Mouse (Mus musculus): ENCODE results near the gene Ephb2. TPM values are rescaled to one million over a fixed set of nuclear protein-coding genes. Genes with fewer than 3 reads are reported as not detected.

Ephb2 gene
- total RNA-seq, 2 experiments from 2014 or later: 15.2 to 21.4 TPM

GRCm38 (mm10) chr4:136807448-136808009, 28.3 kb downstream of the Ephb2 start:
- DNase-seq (ENCODE audit: low spot score in 2 of 2): no peak
- intact Hi-C loops (cut with DNase I): no loop called here

DNA sequence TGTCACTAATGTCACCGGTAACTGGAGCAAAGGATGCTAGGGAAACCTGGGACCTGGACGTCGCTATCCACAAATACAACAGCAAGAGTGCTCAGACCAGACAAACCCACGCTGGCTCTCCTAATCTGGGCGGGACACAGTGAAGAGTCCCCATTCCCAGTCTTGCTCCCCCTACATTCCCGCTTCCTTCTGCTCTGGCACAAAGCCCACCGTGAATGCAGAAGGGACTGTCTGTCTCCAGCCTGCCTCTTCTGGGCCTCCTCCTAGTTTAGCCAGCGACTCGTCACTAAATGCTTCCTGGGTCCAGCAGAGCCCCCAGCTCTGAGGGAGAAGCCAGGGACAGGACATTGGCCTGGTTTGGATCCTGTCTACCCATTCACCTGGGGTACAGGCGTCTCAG, 29.5 kb downstream of the Ephb2 start:
- no peak for DNase-seq (ENCODE audit: low spot score in 2 of 2)
- intact Hi-C loops (cut with DNase I): no loop called here

DNA sequence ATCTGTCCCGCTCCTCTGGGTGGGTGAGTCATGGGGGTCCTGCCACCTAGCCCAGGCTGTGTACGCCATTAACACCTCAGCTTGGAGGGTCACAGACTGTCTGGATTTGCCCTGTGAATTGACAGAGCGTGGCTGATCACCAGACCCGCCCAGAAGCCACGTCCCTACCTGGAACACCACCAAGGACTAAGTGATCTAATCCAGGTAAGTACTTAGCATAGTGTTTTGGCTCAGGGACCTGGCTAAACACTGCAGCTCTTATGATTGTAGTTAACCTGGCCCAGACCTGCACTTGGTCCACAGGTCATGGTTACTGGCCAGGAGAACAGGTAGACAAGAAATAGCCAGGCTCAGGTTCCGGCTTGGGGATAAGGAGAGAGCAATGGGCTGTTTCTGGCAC, 31.4 kb downstream of the Ephb2 start:
- intact Hi-C loops (cut with DNase I): no loop called here
- DNase-seq (ENCODE audit: low spot score in 2 of 2): no peak

GRCm38 (mm10) chr4:136802446-136802845, 33.3 kb downstream of the Ephb2 start:
- intact Hi-C loops (cut with DNase I): no loop called here
- DNase-seq (ENCODE audit: low spot score in 2 of 2): peak in 1 of 2 experiments; percentile 72

GRCm38 (mm10) chr4:136801944-136802343, 33.8 kb downstream of the Ephb2 start:
- DNase-seq (ENCODE audit: low spot score in 2 of 2): no peak
- intact Hi-C loops (cut with DNase I): no loop called here

DNA sequence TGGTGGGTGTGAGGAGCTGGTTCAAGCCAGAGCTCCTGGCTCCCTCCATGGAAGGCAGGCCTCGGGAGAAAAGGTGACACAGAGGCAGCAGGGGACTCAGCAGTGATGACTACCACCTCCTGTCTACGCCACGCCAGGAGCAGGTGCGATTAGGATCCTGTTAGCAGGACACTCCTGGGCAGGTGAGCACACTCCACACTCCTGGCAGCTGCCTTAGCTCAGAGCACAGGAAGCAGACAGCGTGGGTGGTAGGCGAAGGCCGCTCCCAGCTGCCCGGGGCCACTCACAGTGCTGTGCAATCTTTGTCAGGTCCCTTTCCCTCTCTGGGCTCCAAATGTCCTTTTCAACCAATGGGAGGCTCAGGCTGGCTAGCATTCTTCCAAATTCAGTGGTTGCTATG, 34.3 kb downstream of the Ephb2 start:
- no peak for DNase-seq (ENCODE audit: low spot score in 2 of 2)
- intact Hi-C loops (cut with DNase I): no loop called here

DNA sequence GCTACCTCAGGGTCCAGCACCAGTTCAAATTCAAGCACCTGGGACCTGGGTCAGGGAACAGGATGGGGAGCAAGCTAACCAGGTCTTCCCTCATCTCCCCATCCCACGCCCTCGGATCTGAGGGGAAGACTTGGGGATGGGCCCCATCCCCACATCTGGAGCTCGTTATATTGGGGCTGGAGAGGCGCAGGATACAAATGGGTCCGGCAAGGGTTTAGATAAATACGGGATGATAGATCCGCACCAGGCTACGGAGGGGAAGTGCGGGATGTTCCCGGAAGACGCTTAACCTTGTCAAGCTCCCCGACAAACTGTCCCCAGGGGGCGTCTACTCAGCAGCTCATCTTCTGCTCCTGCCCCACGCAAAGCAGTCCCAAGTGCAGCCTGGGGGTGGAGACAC, 35.4 kb downstream of the Ephb2 start:
- no peak for DNase-seq (ENCODE audit: low spot score in 2 of 2)
- intact Hi-C loops (cut with DNase I): no loop called here

GRCm38 (mm10) chr4:136797677-136798569, 37.9 kb downstream of the Ephb2 start:
- intact Hi-C loops (cut with DNase I): no loop called here
- no peak for DNase-seq (ENCODE audit: low spot score in 2 of 2)

- peak; percentile 71 to 97 for DNase-seq (ENCODE audit: low spot score in 2 of 2)
- intact Hi-C loops (cut with DNase I): loop anchor here (2.0 kb wide), 1 partner anchor 43 kb away; no protein-coding TSS in a partner anchor
These were observed 42.5 kb downstream of the Ephb2 start for GRCm38 (mm10) chr4:136793320-136793719.

DNA sequence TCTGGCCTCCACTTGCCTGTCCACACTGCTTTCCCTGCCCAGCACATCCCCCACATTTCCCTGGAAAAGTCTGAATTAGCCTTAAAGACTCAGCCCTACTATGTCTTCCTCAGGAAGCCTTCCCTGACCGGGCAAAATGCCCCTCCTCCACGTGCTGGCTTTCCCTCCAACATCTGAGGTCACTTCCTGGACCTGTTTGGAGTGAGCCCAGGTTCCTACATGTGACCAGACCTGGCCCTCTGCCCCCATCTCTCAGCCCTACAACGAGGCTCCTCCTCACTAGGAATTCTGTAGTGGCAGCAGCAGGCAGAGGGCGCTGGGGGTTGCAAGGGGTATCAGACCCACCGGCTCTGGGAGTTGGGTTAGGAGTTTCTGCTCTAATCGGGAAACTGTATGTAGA, 46.0 kb downstream of the Ephb2 start:
- intact Hi-C loops (cut with DNase I): no loop called here
- no peak for DNase-seq (ENCODE audit: low spot score in 2 of 2)

- DNase-seq (ENCODE audit: low spot score in 2 of 2): no peak
- intact Hi-C loops (cut with DNase I): loop anchor here (2.0 kb wide), 1 partner anchor 47 kb away; no protein-coding TSS in a partner anchor
These were observed 48.4 kb downstream of the Ephb2 start for GRCm38 (mm10) chr4:136787357-136787756.

DNA sequence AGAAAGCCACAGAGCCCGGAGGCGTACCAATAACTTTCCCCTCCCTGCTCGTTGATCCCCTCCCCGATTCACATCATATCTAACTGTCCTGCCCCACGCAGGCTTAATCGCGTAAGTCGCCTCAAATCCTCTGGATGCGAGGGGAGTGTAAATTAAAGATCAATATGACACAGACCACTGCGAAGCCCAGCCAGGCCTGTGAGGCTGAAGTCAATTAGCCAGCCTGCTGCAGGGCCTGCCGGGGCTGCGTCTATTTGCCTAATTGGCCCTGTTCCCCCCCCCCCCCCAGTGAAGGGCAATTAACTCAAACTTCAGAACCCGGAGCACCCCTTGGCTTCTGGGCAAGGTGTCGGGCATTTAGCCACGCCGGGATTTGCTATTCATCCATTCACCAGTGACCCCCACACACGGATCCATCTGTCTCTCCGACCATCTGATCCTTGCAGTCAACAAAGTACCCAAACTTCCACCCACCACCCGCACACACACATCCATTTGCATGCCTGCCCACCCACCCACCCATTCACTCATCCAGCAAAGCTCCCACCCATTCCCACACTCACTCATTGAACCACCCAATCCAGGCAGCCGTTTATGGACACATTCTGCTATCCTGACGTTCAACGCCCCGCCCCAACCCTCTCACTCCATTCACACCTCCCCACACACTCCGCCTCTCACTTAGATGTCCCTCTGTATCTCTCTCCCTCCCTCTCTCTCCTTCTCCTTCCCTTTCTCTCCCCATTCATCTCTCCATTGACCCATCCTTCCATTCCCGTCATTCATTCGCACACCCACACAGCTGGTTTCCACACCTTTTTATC, 49.1 kb downstream of the Ephb2 start:
- intact Hi-C loops (cut with DNase I): loop anchor here (2.0 kb wide), 1 partner anchor 46 kb away; no protein-coding TSS in a partner anchor
- peak; percentile 39 to 89 for DNase-seq (ENCODE audit: low spot score in 2 of 2)

DNA sequence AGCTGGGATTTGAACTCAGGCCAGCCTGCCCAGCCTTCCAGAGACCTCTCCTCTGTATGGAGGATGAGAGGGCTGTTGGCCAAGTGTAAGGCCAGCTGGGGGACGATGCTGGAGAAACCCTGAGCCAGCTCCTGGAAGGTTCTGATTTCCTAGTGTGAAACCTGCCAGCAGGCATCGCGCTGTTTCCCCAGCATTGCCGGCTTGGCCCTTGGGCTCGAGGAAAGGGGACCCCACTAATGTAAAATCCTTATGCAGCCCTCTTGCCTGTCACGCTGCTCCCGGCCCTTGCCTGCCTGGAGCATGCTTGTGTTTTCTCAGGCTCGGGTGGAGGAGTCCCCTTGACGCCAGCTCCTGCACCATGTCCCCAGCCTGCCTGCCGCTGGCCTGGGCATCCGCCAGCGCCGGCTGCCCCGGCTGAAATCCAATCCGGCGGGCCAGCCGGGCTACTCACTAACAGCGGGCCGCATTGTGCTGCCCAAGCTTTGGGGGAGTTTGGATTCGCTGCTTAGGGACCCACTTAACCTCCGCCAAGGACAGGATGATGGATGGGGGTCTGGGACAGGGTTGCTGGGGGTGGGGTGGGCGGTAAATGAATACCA, 52.1 kb downstream of the Ephb2 start:
- DNase-seq (ENCODE audit: low spot score in 2 of 2): peak; percentile 30 to 37
- intact Hi-C loops (cut with DNase I): no loop called here

DNA sequence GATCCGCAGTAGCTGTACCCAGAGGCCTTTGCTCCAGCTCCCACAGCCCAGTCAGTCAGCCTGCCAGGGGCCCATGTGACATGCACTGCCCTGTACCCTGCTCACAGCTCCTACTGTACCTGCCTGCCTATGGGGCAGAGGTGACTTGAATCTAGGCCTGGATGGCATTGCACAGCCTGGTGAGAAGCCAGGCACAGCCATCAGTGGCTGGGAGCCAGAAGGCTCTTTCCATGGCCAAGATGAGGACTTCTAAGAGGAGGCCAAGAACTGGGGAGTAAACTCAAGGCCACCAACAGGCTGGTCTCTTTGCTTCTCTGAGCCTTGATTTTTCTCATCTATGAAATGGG, 53.2 kb downstream of the Ephb2 start:
- DNase-seq (ENCODE audit: low spot score in 2 of 2): no peak
- intact Hi-C loops (cut with DNase I): no loop called here

- intact Hi-C loops (cut with DNase I): no loop called here
- peak; percentile 16 to 60 for DNase-seq (ENCODE audit: low spot score in 2 of 2)
These were observed 53.8 kb downstream of the Ephb2 start for GRCm38 (mm10) chr4:136781868-136782578.

DNA sequence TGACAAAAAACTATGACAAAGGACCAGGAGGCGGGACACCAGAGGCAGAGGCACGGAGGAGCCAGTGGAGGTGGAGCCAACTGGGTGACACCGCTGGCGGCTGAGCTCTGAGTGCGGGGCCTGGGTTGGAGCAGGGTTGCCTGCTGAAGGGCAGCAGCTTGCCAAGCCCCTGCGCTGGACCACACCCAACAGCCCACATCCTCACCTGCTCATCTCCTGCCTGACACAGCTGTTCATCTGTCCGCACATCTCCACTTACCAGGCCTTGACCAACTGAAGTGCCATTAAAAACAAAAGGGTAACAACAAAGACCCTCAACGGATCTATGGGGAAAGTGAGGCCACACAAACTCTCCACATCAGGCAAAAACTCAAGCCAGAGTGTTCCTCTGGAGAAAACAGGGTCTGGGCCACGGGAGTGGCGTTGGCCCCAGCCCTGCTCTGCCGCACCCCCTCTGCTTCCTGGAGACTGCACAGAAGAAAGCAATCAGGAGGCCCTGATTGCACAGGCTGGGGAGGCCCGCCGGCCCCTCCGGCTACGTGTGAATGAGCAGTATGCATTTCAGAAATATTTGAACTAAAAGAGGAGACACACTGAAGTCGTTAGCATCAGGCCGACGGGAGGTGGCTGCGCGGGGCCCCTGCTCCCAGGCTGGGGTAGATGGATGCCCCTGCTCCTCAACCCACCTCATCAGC, 55.4 kb downstream of the Ephb2 start:
- intact Hi-C loops (cut with DNase I): no loop called here
- DNase-seq (ENCODE audit: low spot score in 2 of 2): no peak

DNA sequence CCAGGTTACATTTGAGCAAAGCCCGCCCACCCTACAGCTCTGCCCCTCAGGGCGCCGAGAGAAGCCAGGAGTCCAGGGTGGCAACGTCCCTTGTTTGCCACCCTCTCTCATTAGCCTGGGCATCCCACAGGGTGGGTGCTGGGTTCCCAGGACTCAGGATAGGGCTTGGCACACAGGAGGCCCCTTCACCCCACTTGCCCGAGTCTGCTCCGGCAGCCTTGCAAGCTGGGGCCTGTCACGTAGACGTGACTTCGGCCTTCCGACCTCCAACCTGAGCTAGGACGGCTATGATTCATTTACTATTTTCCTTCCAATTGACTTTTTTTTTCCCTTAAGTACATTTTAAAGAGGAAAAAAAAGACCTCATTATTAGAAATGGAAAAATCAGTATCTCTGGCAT, 56.6 kb downstream of the Ephb2 start:
- intact Hi-C loops (cut with DNase I): no loop called here
- no peak for DNase-seq (ENCODE audit: low spot score in 2 of 2)

DNA sequence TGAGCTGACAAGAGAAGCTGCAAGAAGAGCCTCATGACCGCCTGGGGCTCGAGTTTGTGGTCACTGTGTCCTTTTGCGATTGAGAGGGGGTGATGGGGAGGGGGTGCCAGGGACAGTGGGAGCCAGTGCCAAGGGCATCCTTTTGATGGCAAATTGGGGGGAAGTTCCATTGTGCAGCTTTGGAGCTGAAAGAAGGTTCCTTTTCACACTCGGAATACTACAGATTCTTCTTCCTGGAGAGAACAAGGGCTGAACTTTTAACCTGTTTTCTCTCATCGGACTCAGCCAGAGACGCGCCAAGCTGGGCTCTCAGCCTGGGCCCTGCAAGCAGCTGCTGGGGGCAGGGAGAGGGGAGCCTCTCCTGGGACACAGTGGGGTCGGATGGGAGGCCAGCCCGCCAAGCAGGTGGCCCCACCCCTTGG, 59.3 kb downstream of the Ephb2 start:
- no peak for DNase-seq (ENCODE audit: low spot score in 2 of 2)
- intact Hi-C loops (cut with DNase I): no loop called here

DNA sequence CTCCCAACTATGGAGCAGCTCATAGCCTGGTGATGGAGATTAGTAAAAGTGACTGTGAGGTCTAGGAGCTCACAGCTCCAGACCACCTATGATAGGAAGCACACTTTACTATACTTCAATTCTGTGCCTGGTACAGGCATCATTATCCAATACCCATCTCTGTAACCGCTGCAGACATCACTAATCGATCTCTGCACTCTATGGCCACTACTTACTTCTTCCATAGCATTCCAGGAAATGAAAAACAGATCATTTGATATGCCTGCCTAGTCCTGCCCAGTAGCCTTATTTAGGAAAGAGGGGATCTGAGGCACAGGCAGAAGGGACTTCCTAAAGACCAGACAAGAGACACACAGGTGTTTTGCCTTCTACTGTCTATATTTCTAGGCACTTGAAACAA, 59.9 kb downstream of the Ephb2 start:
- intact Hi-C loops (cut with DNase I): no loop called here
- no peak for DNase-seq (ENCODE audit: low spot score in 2 of 2)

Data from left cerebral cortex, postnatal 25 days (tissue).